Mouse (Mus musculus) neural tube, embryonic 11.5 days (tissue): ENCODE measurements around the gene Stxbp4. TPM values are rescaled to one million over a fixed set of nuclear protein-coding genes. Genes with fewer than 3 reads are reported as not detected.

Source experiments
- ATAC-seq: fragments of 200-750 bp; cut with Nextera tagmentation; 2 replicates; pipeline ENCODE4 v1.8.0; 2017; ENCODE audit warnings: moderate number of reproducible peaks, mild to moderate bottlenecking, moderate TSS enrichment, moderate library complexity; ENCODE audit not compliant: insufficient read depth, low FRiP score, low TSS enrichment
- DNase-seq: peaks from one replicate; pipeline ENCODE4 v3.0.0-alpha.2; 2015; ENCODE audit warnings: low spot score
- H3K27ac ChIP-seq: fragments of 300-500 bp; sonication (generic); 2 replicates; pipeline ENCODE4 v1.5.1; 2014; ENCODE audit warnings: low read depth, mild to moderate bottlenecking, low read length
- H3K27me3 ChIP-seq: fragments of 300-500 bp; sonication (generic); 2 replicates; pipeline ENCODE4 v1.6.1; 2014; ENCODE audit warnings: mild to moderate bottlenecking, low read length, mixed read lengths; ENCODE audit not compliant: control insufficient read depth, insufficient read depth
- H3K36me3 ChIP-seq: fragments of 300-500 bp; sonication (generic); 2 replicates; pipeline ENCODE4 v1.6.1; 2014; ENCODE audit warnings: mild to moderate bottlenecking, low read length, moderate library complexity, mixed read lengths; ENCODE audit not compliant: control insufficient read depth, insufficient read depth
- H3K4me1 ChIP-seq: fragments of 300-500 bp; sonication (generic); 2 replicates; pipeline ENCODE4 v1.6.1; 2014; ENCODE audit warnings: low read length, mixed read lengths; ENCODE audit not compliant: control insufficient read depth, insufficient read depth
- H3K4me2 ChIP-seq: fragments of 300-500 bp; sonication (generic); 2 replicates; pipeline ENCODE4 v1.6.1; 2014; ENCODE audit warnings: low read depth, mild to moderate bottlenecking, moderate library complexity
- H3K4me3 ChIP-seq: fragments of 300-500 bp; sonication (generic); 2 replicates; pipeline ENCODE4 v1.5.1; 2014; ENCODE audit warnings: low read depth, low read length
- H3K9ac ChIP-seq: fragments of 300-500 bp; sonication (generic); 2 replicates; pipeline ENCODE4 v1.6.1; 2014; ENCODE audit warnings: mild to moderate bottlenecking, low read length
- H3K9me3 ChIP-seq: fragments of 300-500 bp; sonication (generic); 2 replicates; pipeline ENCODE4 v1.6.1; 2016; ENCODE audit warnings: low read length; ENCODE audit not compliant: control insufficient read depth
- WGBS: fragments of 180-500 bp; shearing (Covaris S2); extraction: QIAGEN DNeasy Blood & Tissue Kit; methylation state at CpG from one replicate; pipeline ENCODE4 v1.1.7; 2014; 5-methylcytosine and 5-hydroxymethylcytosine counted together
- polyA plus RNA-seq: library from polyadenylated mRNA; unstranded; fragments of >200 nt; fragmentation: Nextera tagmentation; extraction: Ambion mirVana; gene quantifications from 2 replicates; pipeline ENCODE4 v1.2.1, GENCODE M21; 2014

The Stxbp4 gene
- polyA plus RNA-seq, 1 experiment from 2014 or later: 36.1 TPM

DNA sequence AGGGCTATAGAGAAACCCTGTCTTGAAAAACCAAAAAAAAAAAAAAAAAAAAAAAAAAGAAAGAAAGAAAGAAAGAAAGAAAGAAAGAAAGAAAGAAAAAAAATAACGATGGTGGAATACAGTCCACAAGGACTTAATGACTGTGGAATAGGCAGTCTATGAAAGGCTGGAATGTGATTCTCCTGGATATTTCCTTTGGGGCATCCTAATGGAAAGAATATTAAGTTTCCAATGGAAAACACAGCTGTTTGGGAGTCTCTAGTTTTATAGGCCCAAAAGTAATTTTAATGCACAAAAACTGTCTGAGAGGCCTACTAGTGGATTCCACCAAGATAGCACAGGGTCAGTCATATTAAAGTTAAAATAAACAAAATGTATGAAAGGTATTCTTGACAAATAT lies 42.1 kb downstream of the Stxbp4 start:
- Histone ChIP-seq H3K27ac (no peak overlapping the region), H3K9ac (no peak overlapping the region), H3K36me3 (peaks cover 8% of the 10 kb centered on the region), H3K27me3 (no peaks in the 10 kb centered on the region), H3K9me3 (no peaks in the 10 kb centered on the region), H3K4me1 (no peaks in the 10 kb centered on the region), H3K4me3 (no peak overlapping the region), H3K4me2 (no peak overlapping the region)
- WGBS: 96% methylated on average over 1 of the region's 1 CpGs
- no peak for DNase-seq
- ATAC-seq: no peak

DNA sequence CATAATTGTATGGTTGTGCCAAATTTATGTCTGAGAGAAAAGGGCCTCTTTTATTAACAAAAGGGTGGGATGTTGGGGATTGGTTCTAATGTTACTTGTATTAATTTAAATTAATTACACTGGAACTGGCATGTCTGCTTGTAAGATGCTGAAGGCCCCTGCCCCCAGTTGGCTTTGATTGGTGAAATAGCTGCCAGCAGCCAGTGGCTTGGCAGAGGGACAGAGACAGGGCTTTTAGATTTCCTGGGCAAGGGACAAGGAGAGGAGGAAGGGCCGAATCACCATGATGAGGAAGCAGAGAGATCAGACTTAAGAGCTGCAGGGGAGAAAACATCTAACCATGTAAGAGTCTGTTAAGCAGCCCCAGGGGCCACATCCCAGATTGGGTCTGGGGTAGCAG lies 46.9 kb downstream of the Stxbp4 start:
- 92% methylated on average over 1 of the region's 1 CpGs for WGBS
- H3K9ac ChIP-seq: no peak overlapping the region
- no peaks in the 10 kb centered on the region for H3K27me3 ChIP-seq
- H3K4me3 ChIP-seq: no peak overlapping the region
- no peaks in the 10 kb centered on the region for H3K9me3 ChIP-seq
- H3K36me3 ChIP-seq: peaks cover 6% of the 10 kb centered on the region
- ATAC-seq (no peak), DNase-seq (no peak)
- no peak overlapping the region for H3K4me2 ChIP-seq
- no peak overlapping the region for H3K27ac ChIP-seq
- H3K4me1 ChIP-seq: no peaks in the 10 kb centered on the region

DNA sequence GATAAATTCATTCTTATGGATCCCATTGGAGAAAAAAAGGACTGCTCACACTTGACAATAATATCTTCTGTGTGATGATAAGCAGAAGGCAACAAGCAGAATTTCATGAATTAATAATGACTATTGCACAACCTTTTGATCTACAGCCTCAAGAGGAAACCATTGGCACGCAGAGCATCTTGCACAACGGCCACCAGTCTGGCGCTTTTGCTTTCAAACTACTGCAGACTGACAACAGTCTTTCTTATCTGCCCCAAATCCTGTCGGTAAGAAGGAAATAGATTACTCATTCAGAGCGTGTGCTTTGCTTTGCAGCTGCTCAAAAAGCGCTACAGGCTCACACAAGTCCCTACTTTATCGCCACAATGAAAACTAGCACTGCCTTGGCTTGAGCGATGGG lies 51.7 kb downstream of the Stxbp4 start:
- 91% methylated on average over 8 of the region's 8 CpGs for WGBS
- H3K4me2 ChIP-seq: no peak overlapping the region
- peaks cover 6% of the 10 kb centered on the region for H3K36me3 ChIP-seq

GRCm38 (mm10) chr11:90585754-90586153 lies 52.1 kb downstream of the Stxbp4 start:
- H3K36me3 ChIP-seq: peaks cover 5% of the 10 kb centered on the region
- no peak overlapping the region for H3K9ac ChIP-seq
- no peak overlapping the region for H3K4me3 ChIP-seq
- H3K4me1 ChIP-seq: no peaks in the 10 kb centered on the region
- no peaks in the 10 kb centered on the region for H3K27me3 ChIP-seq
- WGBS: 98% methylated on average over 2 of the region's 2 CpGs
- ATAC-seq (no peak), DNase-seq (no peak)
- no peak overlapping the region for H3K4me2 ChIP-seq
- H3K27ac ChIP-seq: no peak overlapping the region
- H3K9me3 ChIP-seq: no peaks in the 10 kb centered on the region

More for the DNA sequence above, 51.7 kb downstream of the Stxbp4 start:
- ATAC-seq: no peak
- H3K4me3 ChIP-seq: no peak overlapping the region
- no peak overlapping the region for H3K9ac ChIP-seq
- no peak overlapping the region for H3K27ac ChIP-seq
- H3K4me1 ChIP-seq: no peaks in the 10 kb centered on the region
- H3K9me3 ChIP-seq: no peaks in the 10 kb centered on the region
- H3K27me3 ChIP-seq: no peaks in the 10 kb centered on the region
- DNase-seq: no peak

DNA sequence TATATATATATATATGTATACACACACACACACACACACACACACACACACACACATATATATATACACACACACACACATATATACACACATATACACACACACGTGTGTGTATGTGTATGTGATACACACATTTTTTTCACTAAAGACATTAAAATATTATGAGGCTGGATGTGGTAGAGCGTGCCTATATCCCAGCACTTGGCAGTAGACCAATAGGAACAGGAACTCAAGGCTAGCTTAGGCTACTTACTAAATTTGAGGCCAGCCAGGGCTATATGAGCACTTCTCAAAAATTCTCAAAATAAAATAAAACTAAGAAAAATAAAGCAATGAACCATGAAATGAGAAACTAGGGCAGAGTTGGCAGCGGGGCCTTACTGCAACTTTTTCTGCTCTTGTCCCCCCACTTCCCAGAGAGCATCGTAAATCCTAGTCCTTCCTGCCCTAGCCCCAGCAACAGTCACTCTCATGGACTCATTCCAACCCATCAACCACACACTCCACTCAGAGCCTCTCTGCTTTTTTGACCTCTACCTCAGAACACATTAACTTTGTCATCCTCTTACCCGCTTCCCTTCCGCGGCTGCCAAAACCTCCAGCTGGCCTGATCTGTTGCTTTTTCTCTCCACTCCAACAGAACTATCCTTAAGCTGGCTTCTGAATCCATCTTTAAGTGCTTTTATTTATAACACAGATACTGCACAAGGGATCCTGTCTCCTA lies 60.7 kb downstream of the Stxbp4 start:
- Histone ChIP-seq H3K9me3 (no peaks in the 10 kb centered on the region), H3K9ac (no peak overlapping the region), H3K4me1 (no peaks in the 10 kb centered on the region), H3K4me2 (no peak overlapping the region), H3K4me3 (no peak overlapping the region), H3K36me3 (no peaks in the 10 kb centered on the region), H3K27me3 (no peaks in the 10 kb centered on the region), H3K27ac (no peak overlapping the region)
- no peak for DNase-seq
- ATAC-seq: no peak
- 94% methylated on average over 7 of the region's 7 CpGs for WGBS

GRCm38 (mm10) chr11:90576282-90576972 lies 61.5 kb downstream of the Stxbp4 start:
- 90% methylated on average over 8 of the region's 8 CpGs for WGBS
- DNase-seq: no peak
- H3K36me3 ChIP-seq: no peaks in the 10 kb centered on the region

DNA sequence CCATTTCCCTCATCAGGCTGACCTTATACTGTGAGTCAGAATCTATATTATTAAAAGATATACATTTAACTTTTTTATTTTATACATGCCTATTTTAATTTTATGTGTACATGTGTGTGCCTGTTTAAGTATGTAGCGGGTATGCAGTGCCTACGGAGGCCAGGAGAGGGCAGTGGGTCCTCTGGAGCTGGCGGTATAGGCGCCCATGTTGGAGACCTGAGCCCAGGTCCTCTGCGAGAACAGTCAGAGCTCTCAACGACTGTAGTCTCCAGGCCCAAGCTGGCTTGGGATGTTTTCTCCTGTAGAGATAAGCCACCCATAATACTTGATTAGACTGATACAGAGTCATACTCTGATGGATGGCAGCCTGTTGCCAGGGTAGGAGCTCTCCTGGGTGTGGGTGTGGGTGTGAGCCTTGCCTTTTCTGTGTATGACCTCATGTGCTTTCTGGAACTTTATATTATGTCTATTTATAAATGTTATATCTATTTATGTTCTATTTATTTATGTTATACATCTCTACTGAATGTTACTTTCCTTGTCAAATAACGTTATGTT lies 62.3 kb downstream of the Stxbp4 start:
- no peak overlapping the region for H3K9ac ChIP-seq
- no peaks in the 10 kb centered on the region for H3K4me1 ChIP-seq
- H3K4me2 ChIP-seq: no peak overlapping the region
- no peaks in the 10 kb centered on the region for H3K36me3 ChIP-seq
- no peak for ATAC-seq
- 97% methylated on average over 7 of the region's 7 CpGs for WGBS
- H3K4me3 ChIP-seq: no peak overlapping the region
- no peak for DNase-seq
- no peaks in the 10 kb centered on the region for H3K9me3 ChIP-seq
- no peaks in the 10 kb centered on the region for H3K27me3 ChIP-seq
- no peak overlapping the region for H3K27ac ChIP-seq

More at GRCm38 (mm10) chr11:90576282-90576972, 61.5 kb downstream of the Stxbp4 start:
- no peak overlapping the region for H3K4me2 ChIP-seq
- H3K9me3 ChIP-seq: no peaks in the 10 kb centered on the region
- H3K4me3 ChIP-seq: no peak overlapping the region
- H3K27ac ChIP-seq: no peak overlapping the region
- no peaks in the 10 kb centered on the region for H3K27me3 ChIP-seq
- no peaks in the 10 kb centered on the region for H3K4me1 ChIP-seq
- no peak for ATAC-seq
- no peak overlapping the region for H3K9ac ChIP-seq

GRCm38 (mm10) chr11:90570646-90571259 lies 67.1 kb downstream of the Stxbp4 start:
- Histone ChIP-seq H3K27ac (no peak overlapping the region), H3K9me3 (no peaks in the 10 kb centered on the region), H3K4me2 (no peak overlapping the region), H3K4me1 (no peaks in the 10 kb centered on the region), H3K36me3 (no peaks in the 10 kb centered on the region; the same call in 1 of the 2 replicates), H3K4me3 (no peak overlapping the region), H3K9ac (no peak overlapping the region), H3K27me3 (no peaks in the 10 kb centered on the region)
- DNase-seq (no peak), ATAC-seq (no peak)
- 95% methylated on average over 2 of the region's 2 CpGs for WGBS
